Mouse (Mus musculus) kidney, postnatal 0 days (tissue): ENCODE data around the gene Gm20388. TPM values are rescaled to one million over a fixed set of nuclear protein-coding genes. Genes with fewer than 3 reads are reported as not detected.

Experiments
- ATAC-seq: fragments of 200-750 bp; cut with Nextera tagmentation; replicated peaks from 2 replicates; pipeline ENCODE4 v1.8.0; 2017; ENCODE audit warnings: low read depth, moderate number of reproducible peaks, moderate TSS enrichment, moderate library complexity; ENCODE audit not compliant: low FRiP score
- DNase-seq: peaks from one replicate; pipeline ENCODE4 v3.0.0-alpha.2; 2016; ENCODE audit warnings: low spot score
- H3K27ac ChIP-seq: fragments of 300-500 bp; sonication (generic); 2 replicates; pipeline ENCODE4 v1.5.1; 2014; ENCODE audit warnings: mild to moderate bottlenecking
- H3K27me3 ChIP-seq: fragments of 300-500 bp; sonication (generic); 2 replicates; pipeline ENCODE4 v1.6.1; 2014; ENCODE audit warnings: low read length, mixed read lengths; ENCODE audit not compliant: insufficient read depth
- H3K36me3 ChIP-seq: fragments of 300-500 bp; sonication (generic); 2 replicates; pipeline ENCODE4 v1.6.1; 2014; ENCODE audit warnings: low read length, mixed read lengths; ENCODE audit not compliant: insufficient read depth
- H3K4me1 ChIP-seq: fragments of 300-500 bp; sonication (generic); replicated peaks from 2 replicates; pipeline ENCODE4 v1.6.1; 2014; ENCODE audit warnings: antibody characterized with exemption, low read length, mixed read lengths; ENCODE audit not compliant: insufficient read depth
- H3K4me2 ChIP-seq: fragments of 300-500 bp; sonication (generic); 2 replicates; pipeline ENCODE4 v1.6.1; 2014; ENCODE audit warnings: mild to moderate bottlenecking, low read length, moderate library complexity, mixed read lengths
- H3K4me3 ChIP-seq: fragments of 300-500 bp; sonication (generic); replicated peaks from 2 replicates; pipeline ENCODE4 v1.5.1; 2014; ENCODE audit warnings: low read depth, low read length
- H3K9ac ChIP-seq: fragments of 300-500 bp; sonication (generic); 2 replicates; pipeline ENCODE4 v1.6.1; 2014; ENCODE audit warnings: low read depth, low read length
- H3K9me3 ChIP-seq: fragments of 300-500 bp; sonication (generic); replicated peaks from 2 replicates; pipeline ENCODE4 v1.6.1; 2016; ENCODE audit warnings: low read length, inconsistent platforms, mixed read lengths
- CTCF ChIP-seq: IDR thresholded peaks from 2 replicates; pipeline ENCODE4 v1.5.1; 2016; ENCODE audit warnings: antibody characterized with exemption, low read depth, mild to moderate bottlenecking, moderate library complexity
- WGBS: fragments of 180-500 bp; shearing (Covaris S2); extraction: QIAGEN DNeasy Blood & Tissue Kit; methylation state at CpG from one replicate; pipeline ENCODE4 v1.1.7; 2014; 5-methylcytosine and 5-hydroxymethylcytosine counted together
- polyA plus RNA-seq: library from polyadenylated mRNA; unstranded; fragments of >200 nt; fragmentation: Nextera tagmentation; extraction: Ambion mirVana; gene quantifications from 2 replicates; pipeline ENCODE4 v1.2.1, GENCODE M21; 2015

Gene Gm20388
- polyA plus RNA-seq, 1 experiment from 2014 or later, result not detected

DNA sequence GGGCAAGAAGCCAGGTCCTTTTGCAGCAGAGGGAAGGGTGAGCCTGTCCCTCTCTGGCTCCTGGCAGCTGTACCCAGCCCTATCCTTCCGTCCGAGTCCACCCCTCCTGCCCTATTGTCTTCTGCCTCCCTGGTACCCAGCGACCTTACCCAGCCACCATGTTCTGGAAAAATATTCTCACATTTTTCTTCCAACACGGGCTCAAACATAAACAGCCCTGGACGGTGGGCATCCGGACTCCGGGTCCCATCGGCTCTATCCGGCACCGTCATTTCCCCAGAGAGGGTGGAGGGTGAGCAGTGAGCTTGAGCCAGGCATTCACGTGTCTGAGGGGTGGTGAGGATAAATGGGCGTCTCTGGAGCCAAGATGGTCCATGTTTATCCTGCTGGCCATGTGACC lies 920.0 kb downstream of the Gm20388 start:
- H3K9me3 ChIP-seq, result no peaks in the 10 kb centered on the region
- H3K36me3 ChIP-seq, result no peaks in the 10 kb centered on the region
- H3K27ac ChIP-seq, result no peak overlapping the region
- H3K9ac ChIP-seq, result no peak overlapping the region
- 84% methylated on average over 12 of the region's 12 CpGs for WGBS
- peaks cover 17% of the 10 kb centered on the region; the same call in 1 of the 2 replicates for H3K27me3 ChIP-seq
- no peaks in the 10 kb centered on the region for H3K4me1 ChIP-seq
- no peak for ATAC-seq
- no peak for DNase-seq
- TF ChIP-seq CTCF, result no peak
- H3K4me3 ChIP-seq, result no peak overlapping the region
- H3K4me2 ChIP-seq, result no peak overlapping the region

DNA sequence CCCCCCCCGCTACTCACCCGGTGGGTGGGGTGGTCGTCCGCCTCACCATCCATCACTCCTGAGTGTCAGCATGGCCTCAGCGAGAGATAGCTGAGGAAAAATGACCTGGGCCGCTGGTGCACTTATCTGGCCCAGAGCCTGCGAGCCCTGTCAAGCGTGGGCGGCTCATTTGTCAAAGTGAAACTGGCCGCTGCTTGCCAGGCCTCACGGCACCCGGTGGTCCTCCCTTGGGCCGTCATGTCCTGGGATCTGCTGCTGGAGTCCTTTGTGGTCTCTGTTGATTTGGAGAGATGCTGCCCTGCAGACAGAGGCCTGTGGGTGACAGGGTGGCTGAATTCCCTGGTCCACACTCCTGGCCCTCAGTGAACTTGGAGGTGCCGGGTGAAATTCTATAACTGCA lies 921.4 kb downstream of the Gm20388 start:
- peak overlapping the region; percentile 32; the same call in 1 of the 2 replicates for H3K4me2 ChIP-seq
- 4% methylated on average over 10 of the region's 14 CpGs for WGBS
- peaks cover 17% of the 10 kb centered on the region; the same call in 1 of the 2 replicates for H3K27me3 ChIP-seq
- no peak overlapping the region for H3K9ac ChIP-seq
- no peak overlapping the region for H3K27ac ChIP-seq
- 0 out of 2 replicates have a peak, but pooled peaks have one; percentile 19 for ATAC-seq
- peak; percentile 65 for DNase-seq
- H3K4me3 ChIP-seq, result no peak overlapping the region
- H3K9me3 ChIP-seq, result no peaks in the 10 kb centered on the region
- no peaks in the 10 kb centered on the region for H3K36me3 ChIP-seq
- no peaks in the 10 kb centered on the region for H3K4me1 ChIP-seq
- no peak for TF ChIP-seq CTCF

DNA sequence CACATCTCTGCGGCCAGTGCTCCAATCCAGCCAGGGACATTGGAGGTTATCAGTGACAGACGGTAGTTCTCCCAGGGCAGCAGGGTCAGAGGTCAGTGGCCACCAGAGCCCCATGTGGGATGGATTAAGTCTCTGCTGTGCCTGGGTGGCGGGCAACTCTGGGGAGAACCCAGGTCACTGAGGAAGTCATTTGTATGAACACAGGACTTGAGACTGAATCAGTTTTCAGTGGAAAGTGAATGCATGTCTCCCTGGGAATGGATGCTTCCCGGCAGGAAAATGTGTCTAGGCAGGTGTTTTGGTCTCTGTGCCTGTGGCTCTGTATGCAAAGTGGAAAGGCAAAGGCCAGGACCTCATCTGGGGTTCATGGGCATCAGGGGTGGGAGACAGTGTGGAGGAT lies 922.6 kb downstream of the Gm20388 start:
- Histone ChIP-seq H3K4me2 (no peak overlapping the region), H3K27ac (no peak overlapping the region), H3K4me1 (no peaks in the 10 kb centered on the region), H3K4me3 (no peak overlapping the region), H3K9ac (no peak overlapping the region), H3K36me3 (no peaks in the 10 kb centered on the region), H3K27me3 (peaks cover 17% of the 10 kb centered on the region; the same call in 1 of the 2 replicates), H3K9me3 (no peaks in the 10 kb centered on the region)
- ATAC-seq (no peak), DNase-seq (no peak)
- TF ChIP-seq CTCF, result no peak
- WGBS, result 55% methylated on average over 4 of the region's 4 CpGs

DNA sequence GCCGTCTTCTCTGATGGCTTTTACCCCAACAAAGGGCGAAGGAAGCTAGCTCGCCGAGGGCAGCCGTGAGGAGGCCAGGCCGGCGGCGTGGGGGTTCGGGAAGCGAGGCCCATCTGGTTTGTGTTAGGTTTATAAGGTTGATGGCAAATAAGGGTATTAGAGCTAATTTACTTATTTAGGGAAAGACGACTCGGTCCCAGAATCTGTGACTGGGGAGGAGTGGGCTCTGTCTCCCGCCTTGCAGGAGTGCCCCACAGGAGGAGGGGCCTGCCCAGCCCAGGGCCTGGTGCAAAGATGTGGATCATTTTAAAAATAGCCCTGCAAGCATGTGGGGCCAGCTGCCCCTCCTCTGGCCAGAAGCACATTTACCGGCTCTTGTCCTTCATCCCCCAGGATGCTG lies 928.4 kb downstream of the Gm20388 start:
- no peak for DNase-seq
- peaks cover 9% of the 10 kb centered on the region; the same call in 1 of the 2 replicates for H3K27me3 ChIP-seq
- H3K4me3 ChIP-seq, result no peak overlapping the region
- H3K4me1 ChIP-seq, result no peaks in the 10 kb centered on the region
- no peak for ATAC-seq
- H3K9me3 ChIP-seq, result no peaks in the 10 kb centered on the region
- H3K4me2 ChIP-seq, result no peak overlapping the region
- H3K36me3 ChIP-seq, result no peaks in the 10 kb centered on the region
- H3K9ac ChIP-seq, result no peak overlapping the region
- no peak for TF ChIP-seq CTCF
- 71% methylated on average over 14 of the region's 14 CpGs for WGBS
- H3K27ac ChIP-seq, result no peak overlapping the region

DNA sequence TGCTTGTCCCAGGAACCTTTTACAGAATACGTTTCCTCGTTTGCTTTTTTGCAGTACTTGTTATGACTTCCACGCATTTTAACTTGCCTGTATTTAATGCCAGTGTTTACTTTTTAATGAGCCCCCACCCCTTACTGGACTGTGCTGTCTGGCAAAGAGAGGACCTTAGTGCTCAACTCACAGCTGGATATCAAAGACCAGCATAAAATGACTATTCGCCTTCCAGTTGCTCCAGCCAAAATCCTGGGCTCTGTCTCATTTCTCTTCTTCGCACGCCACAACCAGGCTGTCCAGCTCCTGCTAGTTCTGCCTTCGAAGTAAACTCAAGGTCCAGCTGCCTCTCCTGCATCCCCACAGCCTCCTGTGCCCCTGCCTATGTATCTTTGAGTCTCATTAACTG lies 932.4 kb downstream of the Gm20388 start:
- ATAC-seq, result no peak

DNA sequence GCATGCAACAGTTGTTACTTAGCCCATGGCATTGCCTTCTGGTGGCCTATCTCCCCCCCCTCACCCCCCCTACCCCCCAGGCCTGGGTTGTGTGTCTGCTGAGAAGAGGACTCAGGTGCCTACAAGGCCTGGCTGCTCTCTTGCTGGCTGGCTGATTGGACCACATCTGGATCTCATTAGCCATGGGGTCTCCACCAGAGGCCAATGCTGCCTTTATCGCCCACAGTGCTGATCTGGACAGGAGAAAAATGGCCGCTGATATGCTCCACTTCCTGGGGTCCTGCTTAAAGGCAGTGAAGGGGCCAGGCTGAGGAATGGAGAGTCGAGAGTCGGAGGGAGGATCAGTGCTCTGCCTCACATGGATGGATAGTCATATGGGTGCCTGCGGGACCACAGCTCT lies 935.4 kb downstream of the Gm20388 start:
- ATAC-seq, result no peak
- no peak overlapping the region for H3K27ac ChIP-seq
- no peaks in the 10 kb centered on the region for H3K9me3 ChIP-seq
- peaks cover 4% of the 10 kb centered on the region; the same call in 1 of the 2 replicates for H3K4me1 ChIP-seq
- TF ChIP-seq CTCF, result no peak
- H3K36me3 ChIP-seq, result no peaks in the 10 kb centered on the region
- no peak overlapping the region for H3K9ac ChIP-seq
- no peaks in the 10 kb centered on the region for H3K27me3 ChIP-seq
- WGBS, result 52% methylated on average over 5 of the region's 5 CpGs
- H3K4me2 ChIP-seq, result no peak overlapping the region
- DNase-seq, result no peak
- H3K4me3 ChIP-seq, result no peak overlapping the region

More for the DNA sequence above, 932.4 kb downstream of the Gm20388 start:
- H3K4me1 ChIP-seq, result peaks cover 4% of the 10 kb centered on the region; the same call in 1 of the 2 replicates
- no peak overlapping the region for H3K4me3 ChIP-seq
- no peaks in the 10 kb centered on the region for H3K27me3 ChIP-seq
- 66% methylated on average over 7 of the region's 7 CpGs for WGBS
- H3K9me3 ChIP-seq, result no peaks in the 10 kb centered on the region
- TF ChIP-seq CTCF, result no peak
- H3K27ac ChIP-seq, result no peak overlapping the region
- H3K4me2 ChIP-seq, result no peak overlapping the region
- no peak overlapping the region for H3K9ac ChIP-seq
- no peak for DNase-seq
- no peaks in the 10 kb centered on the region for H3K36me3 ChIP-seq

DNA sequence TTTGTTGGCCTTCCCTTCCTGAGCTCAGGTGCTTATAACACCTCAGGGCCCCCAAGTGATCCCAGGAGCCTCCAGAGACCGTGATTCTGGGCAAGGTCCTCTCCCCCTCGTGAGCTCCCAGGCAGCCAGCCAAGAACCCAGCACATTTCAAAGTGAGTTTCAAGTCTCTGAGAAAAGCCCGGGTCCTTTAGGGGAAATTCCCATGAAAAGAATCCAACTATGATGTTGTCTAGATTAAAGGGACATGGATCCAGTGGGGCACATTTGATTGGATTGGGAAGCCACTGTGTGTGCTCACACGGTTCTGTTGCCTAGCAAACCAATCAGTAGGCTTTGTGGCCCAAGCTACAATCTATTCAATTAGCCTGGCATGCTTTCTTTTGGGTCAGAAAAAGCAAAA lies 936.6 kb downstream of the Gm20388 start:
- Histone ChIP-seq H3K27ac (no peak overlapping the region), H3K9ac (no peak overlapping the region), H3K27me3 (no peaks in the 10 kb centered on the region), H3K9me3 (no peaks in the 10 kb centered on the region), H3K36me3 (no peaks in the 10 kb centered on the region), H3K4me2 (no peak overlapping the region), H3K4me3 (no peak overlapping the region), H3K4me1 (peaks cover 4% of the 10 kb centered on the region; the same call in 1 of the 2 replicates)
- no peak for ATAC-seq
- no peak for TF ChIP-seq CTCF
- DNase-seq, result peak; percentile 42
- 7% methylated on average over 4 of the region's 4 CpGs for WGBS
